Mouse (Mus musculus): ENCODE results near the gene Pheta2.

Gene Pheta2
- long read RNA-seq, experiment 1, partial matches to known transcripts, result 0 of 2 reads
- long read RNA-seq, experiment 1, other reads (novel, unspliced or antisense), result 0 of 2 reads
- long read RNA-seq, experiment 2, partial matches to known transcripts, result 0 of 1 reads
- long read RNA-seq, experiment 2, other reads (novel, unspliced or antisense), result 0 of 1 reads

DNA sequence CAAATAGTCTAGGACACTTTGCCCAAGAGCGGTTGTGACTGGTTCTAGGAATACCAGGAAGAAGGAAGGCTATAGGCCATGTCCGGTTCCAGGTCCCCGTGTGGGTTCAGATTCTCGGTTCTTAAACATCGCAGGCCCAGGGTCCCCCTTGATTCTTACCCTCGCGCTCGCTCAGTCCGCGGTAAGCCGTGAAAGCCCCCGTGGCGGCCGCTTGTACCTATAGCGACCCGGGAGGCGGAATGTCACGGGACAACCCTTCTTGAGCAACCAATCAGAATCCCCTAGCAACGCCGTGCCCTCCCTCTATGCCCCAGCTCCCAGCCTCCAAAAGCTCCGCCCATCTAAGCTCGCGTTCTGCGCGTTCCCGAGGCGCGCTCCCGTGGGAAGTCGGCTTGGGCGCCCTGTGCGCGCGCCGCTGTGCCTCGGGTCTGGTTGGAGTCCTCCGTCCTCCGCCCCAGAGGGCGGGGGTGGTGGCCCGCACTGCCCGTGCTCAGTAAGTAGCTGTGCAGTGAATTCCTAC is at the start of gene Pheta2, which contains the start of the genes Naga and Smdt1:
Pheta2 (plus strand) TSS at position 350 of the 520 bp plus-strand sequence.
Naga (minus strand) TSS at position 333 of the 520 bp plus-strand sequence.
Smdt1 (plus strand) TSS at position 367 of the 520 bp plus-strand sequence.
- intact Hi-C loops (cut with DNase I), result no loop called here

DNA sequence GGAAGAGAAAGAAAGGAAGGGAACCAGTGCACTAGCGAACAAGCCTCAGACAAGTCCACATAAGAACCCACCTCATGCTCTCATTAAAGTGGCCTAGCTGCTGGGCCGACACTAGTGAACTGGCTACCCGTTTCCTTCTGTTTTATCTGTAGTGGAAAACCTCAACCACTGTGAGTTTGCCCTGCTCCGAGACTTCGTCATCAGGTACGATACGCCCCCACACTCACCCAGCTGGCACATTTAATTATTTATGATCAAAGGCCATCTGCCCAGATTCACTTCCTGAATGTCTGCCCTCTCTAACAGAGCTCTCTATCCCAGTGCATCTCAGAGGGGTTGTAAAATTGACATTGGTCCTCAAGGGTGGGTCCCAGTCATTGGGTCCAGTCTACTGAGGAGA is 48.5 kb upstream of the Pheta2 start:
- intact Hi-C loops (cut with DNase I), result no loop called here

DNA sequence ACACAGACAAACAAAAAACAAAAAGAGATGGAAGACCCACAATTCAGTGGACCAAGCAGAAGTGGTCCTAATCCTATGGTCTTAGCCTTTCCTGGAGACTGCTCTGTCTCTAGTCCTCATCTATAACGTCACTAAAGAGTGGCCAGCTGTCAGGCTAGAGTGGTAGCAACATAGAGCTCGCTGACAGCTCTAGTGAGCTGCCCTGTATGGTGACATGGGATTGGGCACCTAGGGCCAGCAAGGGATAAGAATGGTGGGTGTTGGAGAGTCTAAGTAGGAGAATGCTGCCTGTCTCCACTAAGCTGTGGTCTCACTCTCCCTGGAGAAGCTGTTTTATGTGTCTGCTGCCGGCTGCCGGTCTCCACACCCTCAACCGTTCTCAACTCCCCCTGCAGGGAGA is 45.9 kb upstream of the Pheta2 start:
- intact Hi-C loops (cut with DNase I), result no loop called here

DNA sequence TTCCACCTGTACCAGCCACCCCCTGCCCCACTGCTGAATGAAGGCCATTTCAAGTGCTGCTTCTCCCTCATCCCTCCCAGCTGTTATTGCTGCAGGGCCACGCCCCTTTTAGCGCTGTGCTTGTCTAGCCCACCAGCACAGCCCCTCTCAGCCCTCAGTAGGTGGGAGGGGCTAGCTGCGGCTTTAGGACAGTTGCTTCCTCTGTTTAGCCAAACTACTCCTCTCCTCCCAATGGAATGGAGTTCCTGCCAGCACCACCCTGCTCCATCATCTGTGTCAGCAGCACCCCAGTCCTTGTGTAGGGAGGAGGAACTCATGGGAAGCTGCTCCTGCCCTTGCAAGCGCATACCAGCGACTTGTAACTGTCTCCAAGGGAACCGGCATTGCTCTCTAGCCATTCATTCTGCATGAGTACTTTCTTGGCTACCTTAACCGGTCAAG is 45.5 kb upstream of the Pheta2 start:
- intact Hi-C loops (cut with DNase I), result no loop called here

DNA sequence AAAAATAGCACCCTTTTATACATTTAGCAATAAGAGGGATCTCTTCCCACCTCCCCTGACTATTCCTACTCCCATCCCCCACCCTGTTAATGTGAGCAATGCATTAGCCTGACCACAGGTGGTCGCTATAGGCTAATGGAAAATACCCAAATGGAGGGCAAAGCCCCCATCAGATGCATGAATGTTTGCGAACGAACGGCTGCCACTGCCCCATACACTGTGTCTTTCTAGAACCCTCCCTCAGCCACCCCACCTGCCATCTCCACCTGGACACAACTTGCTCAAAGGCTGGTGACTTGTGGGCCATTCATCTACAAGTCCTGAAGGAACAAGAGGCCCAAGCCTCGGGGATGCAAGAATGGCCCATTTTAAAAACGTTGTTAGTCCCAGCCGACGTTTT is 44.7 kb upstream of the Pheta2 start:
- intact Hi-C loops (cut with DNase I), result no loop called here

DNA sequence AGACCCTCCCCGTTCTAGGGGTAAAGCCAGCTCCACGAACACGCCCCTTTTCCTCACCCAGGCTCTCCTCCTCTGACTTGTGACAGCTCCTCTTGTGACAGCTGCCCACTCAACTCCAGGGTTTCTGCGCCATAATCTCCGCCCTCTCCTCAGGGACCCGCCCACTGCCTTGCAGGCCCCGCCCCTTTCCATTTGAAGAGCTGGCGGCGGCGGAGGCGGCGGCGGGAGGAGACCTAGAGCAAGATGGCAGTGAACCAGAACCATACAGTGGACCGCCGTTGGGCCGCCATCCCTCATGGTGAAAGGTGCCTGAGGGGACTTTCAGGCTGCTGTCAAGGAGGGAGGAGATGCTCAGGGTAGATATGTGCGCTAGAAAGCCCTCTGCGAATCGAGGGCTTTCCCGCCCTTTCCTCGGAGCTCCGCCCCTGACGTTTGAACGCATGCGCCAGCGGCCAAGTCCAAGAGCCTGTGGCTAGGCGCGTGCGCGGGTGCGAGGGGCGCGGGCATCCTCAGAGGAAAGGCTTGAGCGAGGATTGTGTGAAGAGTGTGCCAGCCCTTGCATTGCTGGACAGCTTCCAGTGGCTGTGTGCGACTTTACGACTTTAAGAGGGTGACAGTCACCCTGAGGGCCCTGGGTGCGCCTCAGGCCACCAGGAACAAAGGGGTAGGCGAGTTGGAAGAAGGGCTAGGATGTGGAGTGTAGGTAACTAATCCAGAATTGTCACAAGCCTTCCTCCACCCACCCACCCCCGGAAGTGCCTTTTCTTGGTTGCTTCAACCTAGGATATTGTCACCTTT is 39.8 kb upstream of the Pheta2 start, which contains the start of gene Wbp2nl:
Wbp2nl (plus strand) TSS at position 191 of the 798 bp plus-strand sequence.
- intact Hi-C loops (cut with DNase I), result no loop called here

DNA sequence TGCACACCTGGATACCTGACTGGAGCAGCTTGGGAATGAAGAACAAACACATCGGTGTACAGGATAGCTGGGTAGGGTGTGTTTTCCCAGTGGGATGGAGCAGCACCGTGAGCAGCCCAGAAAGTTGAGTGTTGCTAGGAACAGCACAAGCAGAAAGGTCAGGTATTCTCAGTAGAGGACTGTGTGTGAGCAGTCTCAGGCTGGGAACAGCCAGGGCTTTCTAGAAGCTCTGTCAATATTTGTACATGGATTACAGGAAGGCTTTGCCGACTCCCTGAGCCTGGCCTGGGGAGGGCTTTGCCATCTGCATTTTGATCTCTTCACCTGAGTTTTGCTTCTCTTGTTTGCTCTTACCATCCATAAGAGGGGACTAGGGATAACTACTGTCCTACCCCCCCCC is 31.6 kb upstream of the Pheta2 start:
- intact Hi-C loops (cut with DNase I), result no loop called here

DNA sequence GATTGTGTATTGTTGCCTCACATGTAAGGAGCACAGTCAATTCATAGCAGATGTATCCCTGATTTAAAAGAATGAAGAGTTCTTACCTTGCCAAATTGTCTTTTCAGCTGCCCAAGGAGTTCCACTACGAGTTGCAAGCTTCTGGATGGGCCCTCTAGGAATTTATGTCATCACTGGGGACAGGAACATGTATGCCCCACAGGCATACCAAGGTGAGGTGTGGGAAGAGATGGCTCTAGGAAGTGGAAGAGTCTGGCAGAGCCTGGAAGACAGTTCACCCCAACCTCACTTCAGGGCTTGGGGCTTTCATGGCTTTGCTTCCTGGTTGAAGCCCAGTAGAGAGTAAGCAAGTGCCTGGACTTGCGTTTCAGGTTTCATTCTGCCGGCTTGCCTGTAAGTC is 30.3 kb upstream of the Pheta2 start:
- intact Hi-C loops (cut with DNase I), result no loop called here

DNA sequence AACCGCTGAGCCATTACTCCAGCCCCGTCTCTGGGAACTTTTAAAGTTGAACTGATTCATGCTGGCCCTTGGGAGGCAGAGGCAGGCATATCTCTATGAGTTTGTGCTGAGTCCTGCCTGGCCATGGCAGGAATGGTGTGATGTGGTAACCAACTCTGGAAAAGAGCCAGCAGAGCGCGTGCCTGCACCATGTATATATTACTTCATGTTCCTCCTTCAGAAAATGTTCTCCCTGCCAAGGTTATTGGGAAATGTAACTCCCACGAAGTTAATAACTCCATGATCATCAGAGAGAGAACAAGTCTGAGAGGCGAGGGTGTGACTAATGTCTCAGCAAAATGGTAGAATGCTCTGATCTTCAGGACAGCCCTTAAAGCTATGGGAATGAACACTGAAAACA is 20.9 kb upstream of the Pheta2 start:
- intact Hi-C loops (cut with DNase I), result loop anchor here (10.0 kb wide), 1 partner anchor 247 kb away; no protein-coding TSS in a partner anchor

DNA sequence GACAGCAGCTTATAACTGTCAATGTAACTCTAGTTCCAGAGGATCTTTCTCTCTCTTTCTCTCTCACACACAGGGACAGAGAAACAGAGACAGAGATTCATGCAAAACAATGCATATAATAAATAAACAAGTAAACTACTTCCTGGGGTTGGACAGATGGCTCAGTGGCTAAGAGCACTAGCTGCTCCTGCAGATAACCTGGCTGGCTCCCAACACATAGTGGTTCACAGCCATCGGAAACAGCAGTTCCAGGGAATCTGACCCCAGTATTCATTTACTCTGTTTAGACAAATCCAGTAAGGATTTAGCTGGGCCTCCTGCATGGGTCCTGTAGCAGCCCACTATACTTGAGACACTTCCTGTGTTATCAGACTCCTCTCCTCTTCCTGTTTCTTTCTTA is 19.1 kb upstream of the Pheta2 start:
- intact Hi-C loops (cut with DNase I), result loop anchor here (10.0 kb wide), 1 partner anchor 245 kb away; no protein-coding TSS in a partner anchor

DNA sequence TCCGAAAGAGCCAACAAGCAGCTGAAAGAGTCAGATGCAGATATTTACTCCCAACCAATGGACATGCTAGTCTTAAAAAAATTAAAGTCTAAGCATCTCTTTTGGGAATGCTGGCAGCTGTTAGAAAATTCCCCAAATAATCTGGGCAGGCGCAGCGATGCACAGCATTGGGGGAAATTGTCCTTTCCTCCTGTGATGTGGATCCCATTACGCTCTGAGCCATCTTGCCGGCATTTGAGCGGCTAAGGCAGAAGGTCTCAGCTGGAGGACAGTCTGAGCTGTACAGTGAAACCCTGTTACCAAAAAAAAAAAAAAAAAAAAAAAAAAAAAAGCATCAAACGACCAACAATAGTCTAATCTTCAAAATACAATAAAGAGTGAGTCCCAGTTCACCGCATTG is 16.5 kb upstream of the Pheta2 start:
- intact Hi-C loops (cut with DNase I), result no loop called here

DNA sequence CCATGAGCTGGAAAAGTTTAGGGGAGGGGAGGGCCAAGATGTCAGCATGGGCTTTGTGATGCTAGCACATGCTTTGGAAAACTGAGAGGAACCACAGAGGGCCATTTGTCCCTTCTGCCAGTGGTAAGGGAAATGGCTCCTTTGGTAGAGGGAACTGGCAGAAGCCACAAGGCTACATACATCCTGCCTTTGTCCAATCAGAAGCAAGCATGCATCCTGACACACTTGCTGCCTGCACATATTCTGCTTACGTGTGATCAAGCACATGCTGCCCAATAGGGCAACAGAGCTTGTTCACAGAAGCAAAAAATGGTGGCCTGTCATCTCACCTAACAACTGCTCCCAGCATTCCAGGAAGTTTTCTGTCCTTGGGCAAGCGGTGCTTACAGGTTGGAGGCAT is 13.4 kb upstream of the Pheta2 start:
- intact Hi-C loops (cut with DNase I), result no loop called here

DNA sequence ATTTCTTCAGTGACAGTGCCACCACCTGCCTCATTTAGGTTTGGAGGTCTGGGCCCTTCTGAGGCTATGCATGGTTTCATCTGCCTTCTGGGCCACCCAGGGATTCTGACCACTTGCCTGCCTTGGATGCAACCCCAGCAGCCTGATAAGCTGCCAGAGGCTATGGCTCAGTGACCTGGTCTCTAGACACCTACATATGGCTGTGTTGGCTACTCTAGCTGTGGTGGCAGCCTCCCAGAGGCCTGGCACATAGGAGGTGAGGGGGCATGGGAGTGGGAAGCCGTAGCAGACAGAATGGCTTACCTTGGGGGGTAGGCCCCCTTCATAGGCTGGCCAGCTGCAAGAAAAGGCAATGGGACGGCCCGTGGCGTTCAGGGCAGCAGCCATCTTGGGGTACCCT is 3.5 kb upstream of the Pheta2 start:
- intact Hi-C loops (cut with DNase I), result no loop called here

DNA sequence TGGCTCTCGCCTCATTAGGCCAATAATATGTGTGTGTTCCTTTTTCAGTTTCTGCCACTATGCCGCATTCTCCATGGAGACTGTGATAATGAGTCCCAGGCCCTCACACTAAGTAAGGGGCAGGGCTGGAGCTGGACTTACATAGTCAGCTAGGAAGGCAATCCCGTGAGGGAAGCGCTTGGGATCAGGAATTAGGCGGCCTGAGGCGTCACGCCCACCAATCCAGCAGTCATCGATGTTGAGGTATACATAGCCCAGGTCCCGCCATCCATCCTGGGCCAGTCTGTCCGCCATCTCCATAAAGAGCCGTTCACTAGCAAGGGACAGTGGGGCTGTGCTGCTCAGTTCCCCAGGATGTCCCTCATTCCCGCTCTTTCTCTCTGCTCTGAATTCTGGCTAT is 2.1 kb upstream of the Pheta2 start:
- intact Hi-C loops (cut with DNase I), result no loop called here

DNA sequence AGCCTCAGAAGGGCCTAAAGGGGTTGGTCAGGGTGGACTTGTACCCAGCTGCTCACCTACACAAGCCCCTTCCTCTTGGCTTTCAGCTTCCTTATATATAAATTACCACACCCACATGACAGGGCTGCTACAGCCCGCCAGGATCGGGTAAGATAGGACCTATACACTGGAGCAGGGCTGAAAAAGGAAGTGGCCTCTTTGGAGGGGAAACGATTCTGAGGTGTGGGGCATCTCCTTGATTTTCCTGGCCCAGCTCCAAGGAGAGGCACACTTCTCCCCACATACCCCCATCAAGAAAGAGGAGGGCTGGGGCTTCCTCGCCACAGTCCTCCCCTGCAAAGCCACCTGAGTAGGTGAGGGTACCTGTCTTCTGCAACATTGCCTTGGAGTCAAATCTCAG is 867 bp upstream of the Pheta2 start:
- intact Hi-C loops (cut with DNase I), result no loop called here

DNA sequence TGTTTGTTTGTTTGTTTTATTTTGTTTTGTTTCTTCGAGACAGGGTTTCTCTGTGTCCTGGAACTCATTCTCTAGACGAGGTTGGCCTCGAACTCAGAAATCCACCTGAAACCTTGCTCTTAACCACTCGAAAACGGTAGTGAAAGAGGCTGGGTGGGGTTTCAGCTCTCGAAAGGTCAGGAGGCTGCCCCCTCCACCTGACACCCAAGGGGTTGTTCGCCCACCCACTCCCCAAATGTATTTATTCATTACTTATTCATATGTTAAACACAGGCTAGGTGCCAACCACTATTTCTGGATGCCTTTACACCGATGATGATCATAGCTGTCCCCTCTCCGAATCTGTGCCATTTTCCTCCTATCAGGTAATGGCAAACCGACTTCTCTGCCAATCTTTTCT is 408 bp downstream of the Pheta2 start:
- intact Hi-C loops (cut with DNase I), result no loop called here

DNA sequence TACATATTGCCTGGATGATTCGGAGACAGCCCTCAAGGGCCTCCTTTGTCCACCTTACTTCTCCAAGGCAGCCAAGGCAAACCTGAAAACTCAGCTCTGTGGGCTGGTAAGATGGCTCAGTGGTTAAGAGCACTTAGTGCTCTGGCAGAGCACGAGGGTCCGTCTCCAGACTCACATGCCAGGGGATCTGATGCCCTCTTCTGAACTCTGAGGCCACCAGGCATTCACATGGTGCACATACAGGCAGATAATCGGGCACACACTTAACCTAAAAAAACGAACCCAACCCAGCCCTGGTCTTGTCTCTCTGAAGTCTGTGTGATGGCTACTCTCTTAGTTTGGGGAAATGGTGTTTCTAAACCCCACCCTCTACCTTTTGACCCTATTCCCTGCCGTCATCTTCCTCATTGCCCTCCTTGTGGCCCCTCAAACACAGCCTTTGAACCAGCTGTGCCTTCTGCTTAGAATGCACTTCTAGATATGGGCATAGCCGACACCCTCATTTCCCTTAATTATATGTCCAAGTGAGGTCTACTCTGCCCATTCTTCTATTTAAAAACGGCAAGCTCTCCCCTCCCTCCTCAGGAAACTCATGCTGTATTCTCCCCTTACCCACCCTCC is 1.0 kb downstream of the Pheta2 start:
- intact Hi-C loops (cut with DNase I), result no loop called here

DNA sequence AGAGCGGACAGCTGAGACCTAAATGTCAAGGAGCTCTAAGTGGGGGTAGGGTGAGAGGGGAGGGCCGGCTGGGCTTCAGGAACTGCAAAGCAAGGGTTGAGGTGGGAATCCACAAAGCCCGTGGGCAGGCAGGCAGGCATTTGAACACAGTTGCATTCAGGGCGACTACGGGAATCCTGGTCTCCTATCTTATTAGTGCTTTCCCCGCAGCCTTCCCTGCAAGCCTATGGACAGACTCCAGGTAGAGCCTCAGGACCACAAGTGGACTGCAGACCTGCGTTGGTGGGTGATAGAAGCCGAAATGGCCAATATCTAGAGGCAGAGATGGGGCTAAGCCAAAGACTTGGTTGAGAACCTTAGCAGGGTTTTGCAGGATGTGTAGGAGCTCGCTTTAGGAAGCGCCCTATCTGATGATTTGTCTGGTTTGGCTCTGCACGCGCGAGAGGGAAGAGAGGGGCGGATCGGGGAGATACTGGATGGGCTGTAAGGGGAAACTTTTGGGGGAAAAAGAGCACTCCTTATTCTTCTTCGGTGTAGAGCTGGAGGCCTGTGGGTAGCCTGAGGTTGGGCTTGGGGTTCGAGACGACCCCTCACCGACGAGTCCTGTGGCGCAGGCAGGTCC is 1.8 kb downstream of the Pheta2 start:
- intact Hi-C loops (cut with DNase I), result no loop called here

DNA sequence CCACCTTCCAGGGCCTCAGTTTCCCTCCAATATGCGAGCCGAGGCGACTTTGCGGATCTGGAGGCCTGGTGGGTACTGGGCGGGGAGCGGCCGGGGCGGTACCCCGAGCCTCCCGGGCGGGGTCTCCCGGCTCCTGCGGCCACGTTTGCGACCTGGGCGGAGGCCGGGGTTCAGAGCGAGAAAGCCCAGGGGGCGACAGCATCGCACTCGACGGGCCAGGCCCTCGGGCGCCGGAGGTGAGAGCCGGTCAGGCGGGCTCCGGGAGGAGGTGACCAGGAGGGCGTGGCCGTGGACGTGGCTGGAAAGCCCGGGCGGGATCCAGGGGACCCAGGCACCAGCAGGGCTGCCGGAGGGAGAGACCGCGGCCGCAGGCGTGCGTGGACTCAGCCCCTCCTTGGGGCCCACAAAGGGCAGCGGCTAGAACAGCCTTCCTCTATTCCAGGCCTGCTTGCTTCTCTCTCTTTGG is 2.3 kb downstream of the Pheta2 start:
- intact Hi-C loops (cut with DNase I), result no loop called here

DNA sequence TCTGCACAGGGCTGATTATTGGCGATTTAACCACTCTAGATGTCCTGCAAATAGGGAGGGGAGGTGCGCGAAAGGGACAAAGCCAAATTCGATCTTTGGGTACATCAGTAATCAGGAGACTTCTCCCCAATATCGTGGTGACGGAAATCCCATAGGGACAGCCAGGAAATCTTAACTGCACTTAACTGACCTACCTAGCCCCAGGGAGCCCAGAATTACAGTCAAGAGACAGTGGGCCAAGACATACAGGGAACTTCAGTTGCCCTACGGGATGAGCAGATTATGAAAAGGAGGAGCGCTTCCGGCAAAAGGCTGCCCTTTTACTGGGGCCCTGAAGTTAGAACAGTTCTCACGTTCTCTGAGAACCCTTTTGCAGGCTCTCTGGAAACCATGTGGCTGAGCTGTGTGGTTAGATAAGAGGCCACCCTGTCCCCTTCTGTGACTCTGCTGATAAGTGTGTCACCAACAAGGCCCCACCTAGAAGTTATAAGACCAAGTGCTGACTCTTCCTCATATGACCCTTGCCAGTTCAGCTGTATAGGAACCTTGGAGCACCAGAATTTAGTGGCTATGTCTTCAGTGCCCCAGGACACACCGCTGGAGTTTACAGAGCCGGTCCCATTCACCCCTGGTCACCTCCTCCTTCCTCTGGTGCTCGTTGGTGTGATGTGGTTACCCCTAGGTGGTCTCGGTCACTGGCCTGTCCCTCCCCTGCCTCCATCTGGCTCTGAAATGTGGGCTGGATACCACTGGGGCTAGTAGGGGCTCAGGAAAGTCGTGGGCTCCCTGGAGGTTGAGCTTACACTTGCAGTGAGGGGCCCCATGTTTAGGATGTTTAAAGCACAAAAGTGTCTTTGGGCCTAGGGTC is 3.2 kb downstream of the Pheta2 start:
- intact Hi-C loops (cut with DNase I), result no loop called here

All from adrenal gland (tissue).